Mouse (Mus musculus): ENCODE data around the gene Sv2b.
A peak's percentile ranks its signal among the peaks of the same experiment; 100 is the strongest.

Sv2b gene

DNA sequence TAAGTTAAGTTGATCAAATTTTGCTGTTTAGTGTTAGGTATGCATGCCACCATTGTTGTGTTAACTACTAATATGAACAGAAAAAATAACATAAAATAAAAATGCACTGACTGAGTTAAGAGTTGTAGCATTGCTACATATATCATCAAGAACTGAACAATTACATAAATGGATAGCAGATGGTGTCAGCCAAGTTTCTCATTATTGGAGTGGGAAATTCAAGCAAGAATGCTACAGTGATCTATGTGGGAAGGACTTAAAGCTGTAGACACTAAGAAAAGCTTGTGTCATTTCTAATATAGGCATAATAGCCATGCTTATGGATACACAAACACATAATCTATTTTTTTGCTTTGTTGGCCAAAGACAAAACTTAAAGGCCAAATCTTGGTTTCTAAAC is 228.9 kb downstream of the Sv2b start:
- DNase-seq, result no peak

DNA sequence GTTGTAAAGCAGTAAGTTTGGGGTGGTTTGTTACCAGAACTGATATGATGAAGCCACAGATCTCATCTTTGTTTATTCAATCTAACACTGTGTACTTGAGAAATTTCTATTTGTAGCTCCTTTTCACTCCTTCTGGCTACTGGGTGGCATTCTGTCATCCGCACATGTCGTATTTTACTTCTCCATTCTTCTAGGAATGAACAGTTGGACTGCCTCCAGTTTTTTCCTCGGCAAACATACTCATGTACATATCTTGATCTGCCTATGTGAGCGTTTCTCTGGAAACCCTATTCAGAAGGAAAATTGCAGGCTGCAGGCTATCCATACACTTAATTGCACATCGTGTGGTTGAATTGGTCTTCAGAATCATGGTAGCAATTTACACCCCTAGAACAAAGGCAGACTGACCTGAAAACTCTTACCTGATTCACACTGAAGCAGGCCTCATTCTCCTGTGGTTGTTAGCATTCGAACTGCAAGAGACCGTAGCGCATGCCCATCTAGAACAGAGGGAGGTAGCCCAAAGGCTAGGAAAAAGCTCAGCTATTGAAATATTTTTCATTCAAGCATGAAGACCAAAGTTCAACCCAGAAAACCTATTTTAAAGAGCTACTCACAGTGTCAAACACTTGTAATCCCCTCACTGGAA is 231.4 kb downstream of the Sv2b start:
- DNase-seq, result peak; percentile 37

Data from right cerebral cortex, postnatal 4 days (tissue).